Mouse (Mus musculus) kidney, postnatal 0 days (tissue): ENCODE results near the gene Rubcnl. TPM values are rescaled to one million over a fixed set of nuclear protein-coding genes. Genes with fewer than 3 reads are reported as not detected.

Source experiments
- ATAC-seq: fragments of 200-750 bp; cut with Nextera tagmentation; replicated peaks from 2 replicates; pipeline ENCODE4 v1.8.0; 2017; ENCODE audit warnings: low read depth, moderate number of reproducible peaks, moderate TSS enrichment, moderate library complexity; ENCODE audit not compliant: low FRiP score
- DNase-seq: peaks from one replicate; pipeline ENCODE4 v3.0.0-alpha.2; 2016; ENCODE audit warnings: low spot score
- H3K27ac ChIP-seq: fragments of 300-500 bp; sonication (generic); 2 replicates; pipeline ENCODE4 v1.5.1; 2014; ENCODE audit warnings: mild to moderate bottlenecking
- H3K27me3 ChIP-seq: fragments of 300-500 bp; sonication (generic); 2 replicates; pipeline ENCODE4 v1.6.1; 2014; ENCODE audit warnings: low read length, mixed read lengths; ENCODE audit not compliant: insufficient read depth
- H3K36me3 ChIP-seq: fragments of 300-500 bp; sonication (generic); 2 replicates; pipeline ENCODE4 v1.6.1; 2014; ENCODE audit warnings: low read length, mixed read lengths; ENCODE audit not compliant: insufficient read depth
- H3K4me1 ChIP-seq: fragments of 300-500 bp; sonication (generic); replicated peaks from 2 replicates; pipeline ENCODE4 v1.6.1; 2014; ENCODE audit warnings: antibody characterized with exemption, low read length, mixed read lengths; ENCODE audit not compliant: insufficient read depth
- H3K4me2 ChIP-seq: fragments of 300-500 bp; sonication (generic); 2 replicates; pipeline ENCODE4 v1.6.1; 2014; ENCODE audit warnings: mild to moderate bottlenecking, low read length, moderate library complexity, mixed read lengths
- H3K4me3 ChIP-seq: fragments of 300-500 bp; sonication (generic); replicated peaks from 2 replicates; pipeline ENCODE4 v1.5.1; 2014; ENCODE audit warnings: low read depth, low read length
- H3K9ac ChIP-seq: fragments of 300-500 bp; sonication (generic); 2 replicates; pipeline ENCODE4 v1.6.1; 2014; ENCODE audit warnings: low read depth, low read length
- H3K9me3 ChIP-seq: fragments of 300-500 bp; sonication (generic); replicated peaks from 2 replicates; pipeline ENCODE4 v1.6.1; 2016; ENCODE audit warnings: low read length, inconsistent platforms, mixed read lengths
- CTCF ChIP-seq: IDR thresholded peaks from 2 replicates; pipeline ENCODE4 v1.5.1; 2016; ENCODE audit warnings: antibody characterized with exemption, low read depth, mild to moderate bottlenecking, moderate library complexity
- WGBS: fragments of 180-500 bp; shearing (Covaris S2); extraction: QIAGEN DNeasy Blood & Tissue Kit; methylation state at CpG from one replicate; pipeline ENCODE4 v1.1.7; 2014; 5-methylcytosine and 5-hydroxymethylcytosine counted together
- polyA plus RNA-seq: library from polyadenylated mRNA; unstranded; fragments of >200 nt; fragmentation: Nextera tagmentation; extraction: Ambion mirVana; gene quantifications from 2 replicates; pipeline ENCODE4 v1.2.1, GENCODE M21; 2015

Rubcnl gene
- polyA plus RNA-seq: 0.22 and 0.45 TPM in 2 replicates

DNA sequence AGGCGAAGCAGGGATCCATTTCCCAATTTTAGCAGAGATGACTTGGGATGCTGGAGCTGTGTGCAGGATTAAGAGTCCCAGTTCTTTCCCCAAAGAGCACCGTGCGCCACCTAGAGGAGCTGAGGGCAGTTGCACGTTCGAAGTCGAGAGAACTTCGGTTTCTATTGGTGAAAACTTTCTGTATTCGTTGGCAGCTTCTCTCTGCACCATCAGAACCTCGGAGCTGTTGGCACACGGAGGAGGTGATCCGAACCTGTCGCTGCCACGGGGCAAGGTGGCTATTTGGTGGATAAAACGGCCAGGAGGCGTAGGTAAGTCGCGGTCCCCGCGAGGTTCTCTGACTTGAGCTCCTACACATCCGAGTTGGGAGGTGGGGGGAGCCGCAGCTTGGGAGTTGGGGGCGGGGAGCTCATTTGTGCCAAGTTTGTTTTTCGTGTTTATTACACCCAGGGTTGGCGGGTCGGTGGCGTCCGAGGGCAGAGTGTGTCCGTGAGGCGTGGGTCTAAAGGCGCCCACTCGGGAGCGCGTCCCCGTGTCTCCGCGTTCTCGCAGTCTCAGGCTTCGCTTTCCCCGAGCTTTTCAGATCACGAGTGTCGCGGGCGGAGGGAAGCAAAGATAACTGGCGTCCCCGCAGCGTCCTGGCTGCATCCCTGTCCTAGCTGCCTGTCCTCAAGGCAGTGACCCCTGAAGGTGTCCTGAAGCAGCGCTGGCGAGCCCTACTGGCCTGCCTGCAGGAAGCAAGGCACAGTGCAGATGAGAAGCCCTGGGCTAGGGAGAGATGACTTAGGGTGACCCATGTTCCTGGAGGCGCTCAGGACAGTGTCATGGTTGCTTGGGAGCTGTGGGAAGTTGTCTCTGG, at the start of gene Rubcnl:
TSS of gene Rubcnl (plus strand) at position 172 of the 859 bp plus-strand sequence.
- ATAC-seq (peak; percentile 63), DNase-seq (peak; percentile 94)
- H3K4me1 ChIP-seq: no peaks in the 10 kb centered on the region
- peak within 1 kb of the TSS; percentile 48 for H3K4me3 ChIP-seq
- H3K9ac ChIP-seq: peak within 1 kb of the TSS; percentile 56
- no peaks in the 10 kb centered on the region for H3K9me3 ChIP-seq
- H3K4me2 ChIP-seq: peak within 1 kb of the TSS; percentile 94
- peak; percentile 91 for TF ChIP-seq CTCF
- H3K27ac ChIP-seq: no peak within 1 kb of the TSS
- no peaks in the 10 kb centered on the region for H3K36me3 ChIP-seq
- under 1% methylated on average over 49 of the region's 49 CpGs for WGBS
- H3K27me3 ChIP-seq: no peaks in the 10 kb centered on the region

- H3K4me1 ChIP-seq: 0 out of 2 replicates have a peak, but pooled peaks cover 6% of the 10 kb centered on the region
- H3K27me3 ChIP-seq: no peaks in the 10 kb centered on the region
- H3K4me3 ChIP-seq: no peak overlapping the region
- H3K9ac ChIP-seq: no peak overlapping the region
- H3K4me2 ChIP-seq: no peak overlapping the region
- ATAC-seq: no peak
- no peak for TF ChIP-seq CTCF
- no peak overlapping the region; the same call in 1 of the 2 replicates for H3K27ac ChIP-seq
- H3K9me3 ChIP-seq: no peaks in the 10 kb centered on the region
- WGBS: 44% methylated on average over 3 of the region's 3 CpGs
- DNase-seq: no peak
- no peaks in the 10 kb centered on the region for H3K36me3 ChIP-seq
These were observed 43.6 kb upstream of the Rubcnl start for GRCm38 (mm10) chr14:74972216-74972615.

GRCm38 (mm10) chr14:74972687-74973086, 43.1 kb upstream of the Rubcnl start:
- DNase-seq: no peak
- H3K9ac ChIP-seq: no peak overlapping the region
- no peaks in the 10 kb centered on the region for H3K9me3 ChIP-seq
- H3K27ac ChIP-seq: no peak overlapping the region; the same call in 1 of the 2 replicates
- 0 out of 2 replicates have a peak, but pooled peaks cover 6% of the 10 kb centered on the region for H3K4me1 ChIP-seq
- no peak overlapping the region for H3K4me2 ChIP-seq
- no peak for ATAC-seq
- H3K4me3 ChIP-seq: no peak overlapping the region
- no peaks in the 10 kb centered on the region for H3K36me3 ChIP-seq
- 83% methylated on average over 5 of the region's 5 CpGs for WGBS
- no peak for TF ChIP-seq CTCF
- no peaks in the 10 kb centered on the region for H3K27me3 ChIP-seq

DNA sequence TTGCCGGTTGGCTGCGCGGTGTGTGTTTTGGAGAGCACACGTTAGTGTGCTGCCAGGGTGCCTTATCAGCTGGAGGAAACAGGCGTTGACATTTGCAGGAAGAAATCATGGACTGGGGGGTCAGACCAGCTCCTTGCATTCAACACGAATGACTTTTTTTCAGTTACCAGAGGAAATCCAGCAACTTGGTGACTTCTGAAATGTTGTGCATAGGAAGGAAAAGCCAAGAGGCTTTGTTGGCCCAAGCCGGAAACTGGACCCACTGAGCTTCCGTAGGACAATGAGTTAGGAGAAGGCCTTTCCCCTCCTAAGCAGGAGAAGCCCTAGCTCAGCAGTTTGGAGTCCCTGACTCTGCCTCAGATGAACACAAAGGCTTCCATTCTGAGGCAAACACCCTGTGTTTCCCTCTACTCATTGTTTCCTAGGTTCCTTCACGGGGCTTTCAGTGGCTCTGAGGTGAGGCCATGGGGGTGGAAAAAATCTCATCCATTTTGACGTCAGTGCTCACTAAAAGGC, 41.6 kb upstream of the Rubcnl start:
- 58% methylated on average over 10 of the region's 10 CpGs for WGBS
- no peaks in the 10 kb centered on the region for H3K9me3 ChIP-seq
- no peak for TF ChIP-seq CTCF
- ATAC-seq (no peak), DNase-seq (peak; percentile 65)
- no peak overlapping the region for H3K4me2 ChIP-seq
- no peaks in the 10 kb centered on the region for H3K27me3 ChIP-seq
- no peak overlapping the region for H3K9ac ChIP-seq
- H3K36me3 ChIP-seq: no peaks in the 10 kb centered on the region
- H3K27ac ChIP-seq: peak overlapping the region; percentile 69
- no peak overlapping the region for H3K4me3 ChIP-seq
- H3K4me1 ChIP-seq: 0 out of 2 replicates have a peak, but pooled peaks cover 6% of the 10 kb centered on the region

- no peak for ATAC-seq
- 76% methylated on average over 6 of the region's 6 CpGs for WGBS
These were observed 38.9 kb upstream of the Rubcnl start for GRCm38 (mm10) chr14:74976972-74977371.

DNA sequence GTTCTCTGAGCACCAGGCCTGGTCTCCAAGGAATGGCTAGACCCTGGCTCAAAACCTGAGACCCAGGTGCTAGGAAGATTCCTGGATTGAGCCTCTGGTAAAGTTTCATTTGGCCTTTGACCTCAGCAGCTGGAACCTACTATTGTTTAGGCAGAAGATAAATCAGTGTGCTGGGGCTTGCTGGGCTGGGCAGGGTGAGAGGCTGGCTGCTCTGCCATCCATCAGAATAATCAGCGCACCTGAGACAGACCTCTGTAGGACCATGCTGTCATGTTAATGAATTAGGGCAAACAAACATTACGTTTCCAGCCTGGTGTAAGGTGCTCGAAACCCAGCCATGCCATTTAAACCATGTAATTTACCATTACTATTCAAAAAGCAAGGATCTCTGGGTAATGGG, 34.8 kb upstream of the Rubcnl start:
- ATAC-seq (no peak), DNase-seq (no peak)
- H3K9ac ChIP-seq: no peak overlapping the region
- WGBS: 57% methylated on average over 3 of the region's 3 CpGs
- no peaks in the 10 kb centered on the region for H3K9me3 ChIP-seq
- no peak overlapping the region for H3K4me2 ChIP-seq
- H3K27me3 ChIP-seq: no peaks in the 10 kb centered on the region
- no peak for TF ChIP-seq CTCF
- H3K4me1 ChIP-seq: no peaks in the 10 kb centered on the region
- no peak overlapping the region for H3K4me3 ChIP-seq
- no peaks in the 10 kb centered on the region for H3K36me3 ChIP-seq
- H3K27ac ChIP-seq: no peak overlapping the region

More at GRCm38 (mm10) chr14:74976972-74977371, 38.9 kb upstream of the Rubcnl start:
- Histone ChIP-seq H3K9me3 (no peaks in the 10 kb centered on the region), H3K4me3 (no peak overlapping the region), H3K4me2 (no peak overlapping the region), H3K9ac (no peak overlapping the region), H3K36me3 (no peaks in the 10 kb centered on the region), H3K27me3 (no peaks in the 10 kb centered on the region), H3K27ac (no peak overlapping the region), H3K4me1 (0 out of 2 replicates have a peak, but pooled peaks cover 6% of the 10 kb centered on the region)
- no peak for TF ChIP-seq CTCF
- no peak for DNase-seq
